19 mouse cellular contexts compared by ENCODE assay signal in genomic region chr5:102742554-102743255, GRCm38 (mm10).
"Had no signal": no experiment of that assay in that cellular context is flagged by ENCODE, and none has a peak within 500 bp of the region (broad histone marks: within the 10 kb centered on the region; RNA-seq: fewer than 3 reads in every experiment).

No protein-coding gene starts in this region.

- H3K9me3 ChIP-seq: hindbrain, embryonic 15.5 days; limb, embryonic 12.5 days; limb, embryonic 15.5 days; midbrain, embryonic 12.5 days; neural tube, embryonic 13.5 days; stomach, embryonic 15.5 days had no signal

- H3K36me3 ChIP-seq: hindbrain, embryonic 15.5 days; limb, embryonic 12.5 days; limb, embryonic 15.5 days; midbrain, embryonic 12.5 days; neural tube, embryonic 13.5 days; stomach, embryonic 15.5 days had no signal

- DNase-seq: kidney, adult 8-10 months; kidney, postnatal 4 days; left cerebral cortex, postnatal 4 days; liver, postnatal 0 days; retina, postnatal 1 day; right cerebral cortex, postnatal 25 days; spleen, adult 18-20 months; thymus, postnatal 25 days had no signal

- H3K4me1 ChIP-seq: hindbrain, embryonic 15.5 days; midbrain, embryonic 12.5 days; neural tube, embryonic 13.5 days had no signal

- H3K4me2 ChIP-seq: hindbrain, embryonic 15.5 days; limb, embryonic 12.5 days; limb, embryonic 15.5 days; liver, embryonic 11.5 days; midbrain, embryonic 12.5 days; neural tube, embryonic 13.5 days; stomach, embryonic 15.5 days had no signal

- H3K27me3 ChIP-seq: hindbrain, embryonic 15.5 days; limb, embryonic 15.5 days; midbrain, embryonic 12.5 days; neural tube, embryonic 13.5 days; stomach, embryonic 15.5 days had no signal

- H3K9ac ChIP-seq: hindbrain, embryonic 15.5 days; limb, embryonic 12.5 days; limb, embryonic 15.5 days; liver, embryonic 14.5 days; liver, postnatal 0 days; midbrain, embryonic 12.5 days; neural tube, embryonic 13.5 days; stomach, embryonic 15.5 days had no signal

- ATAC-seq: intestine, postnatal 0 days; liver, postnatal 0 days; midbrain, embryonic 16.5 days had no signal

- H3K4me3 ChIP-seq: hindbrain, embryonic 15.5 days; limb, embryonic 12.5 days; limb, embryonic 15.5 days; midbrain, embryonic 12.5 days; myocyte; neural tube, embryonic 13.5 days; stomach, embryonic 15.5 days had no signal

- H3K27ac ChIP-seq: hindbrain, embryonic 15.5 days; limb, embryonic 12.5 days; limb, embryonic 15.5 days; liver, embryonic 14.5 days; midbrain, embryonic 12.5 days; neural tube, embryonic 13.5 days; stomach, embryonic 15.5 days had no signal
